Mouse (Mus musculus) right cerebral cortex, postnatal 10 days (tissue): ENCODE results near the gene Fignl2.

Source experiments
- DNase-seq, 2 experiments: peaks; one replicate each; pipeline ENCODE4 v3.0.0; 2021; ENCODE audit warnings: low spot score in 2 of 2

Fignl2 gene

GRCm38 (mm10) chr15:101092829-101093648, 14.7 kb upstream of the Fignl2 start:
- DNase-seq = peak; percentile 60 to 64

- peak in 1 of 2 experiments; percentile 38 for DNase-seq
These were observed 13.9 kb upstream of the Fignl2 start for GRCm38 (mm10) chr15:101092121-101092828.

DNA sequence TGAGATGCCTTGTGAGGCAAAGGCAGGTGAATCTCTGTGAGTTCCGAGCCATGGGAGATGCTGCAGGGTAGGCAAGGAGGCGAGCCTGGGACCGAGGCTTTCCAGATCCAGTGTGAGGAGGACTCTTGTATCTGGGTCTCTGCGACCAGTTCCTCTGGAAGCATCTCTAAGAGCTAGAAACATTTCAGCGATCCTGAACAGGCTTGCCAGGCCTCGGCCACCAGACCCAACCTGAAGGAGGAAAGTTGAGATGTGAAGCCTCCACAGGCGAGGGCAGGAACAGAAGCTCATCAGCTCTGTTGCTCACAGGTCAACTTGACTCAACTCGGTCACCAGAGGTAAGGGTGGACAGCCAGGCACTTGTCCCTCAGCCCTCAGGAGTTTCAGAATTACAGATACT, 13.2 kb upstream of the Fignl2 start:
- DNase-seq = no peak

DNA sequence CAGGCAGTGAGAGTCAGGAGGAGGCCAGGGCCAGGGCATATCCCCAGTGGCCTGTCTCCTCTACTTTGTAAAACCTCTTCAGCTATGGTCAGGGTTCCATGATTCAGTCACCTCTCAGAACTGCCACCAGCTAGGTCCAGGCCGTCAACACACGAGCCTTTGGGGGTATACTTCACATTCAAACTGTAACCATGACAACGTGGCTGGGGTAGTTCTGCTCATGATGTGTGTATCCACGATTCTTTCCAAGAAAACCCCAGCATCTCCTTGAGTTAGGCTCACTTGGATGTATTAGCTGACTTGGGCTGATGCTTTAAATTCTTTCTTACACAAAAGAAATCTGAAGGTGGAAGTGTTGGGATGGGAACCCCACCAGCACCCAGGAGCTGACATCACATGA, 9.9 kb upstream of the Fignl2 start:
- DNase-seq = peak in 1 of 2 experiments; percentile 59

- peak in 1 of 2 experiments; percentile 54 for DNase-seq
These were observed 8.6 kb upstream of the Fignl2 start for GRCm38 (mm10) chr15:101086956-101087355.

DNA sequence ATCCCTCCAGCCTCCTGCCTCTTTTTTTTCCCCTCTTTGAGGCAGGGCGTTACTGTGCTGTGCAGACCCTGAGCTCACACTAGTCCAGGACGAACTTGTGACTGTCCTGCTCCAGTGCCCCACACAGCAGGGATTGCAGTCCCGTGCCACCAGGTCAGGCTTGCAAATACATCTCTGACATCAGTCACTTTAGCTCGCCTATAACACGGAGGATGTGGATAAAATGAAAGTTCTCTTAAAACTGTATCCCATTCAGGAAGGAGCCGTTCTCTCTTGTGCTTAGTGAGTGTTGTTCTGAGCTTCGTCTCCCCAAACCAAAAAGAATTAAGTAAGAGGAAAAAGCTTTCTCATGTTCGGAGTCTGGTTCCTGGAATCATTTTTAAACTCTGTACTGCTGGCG, 8.1 kb upstream of the Fignl2 start:
- no peak for DNase-seq

- DNase-seq = no peak
These were observed 6.1 kb upstream of the Fignl2 start for GRCm38 (mm10) chr15:101084499-101084898.

DNA sequence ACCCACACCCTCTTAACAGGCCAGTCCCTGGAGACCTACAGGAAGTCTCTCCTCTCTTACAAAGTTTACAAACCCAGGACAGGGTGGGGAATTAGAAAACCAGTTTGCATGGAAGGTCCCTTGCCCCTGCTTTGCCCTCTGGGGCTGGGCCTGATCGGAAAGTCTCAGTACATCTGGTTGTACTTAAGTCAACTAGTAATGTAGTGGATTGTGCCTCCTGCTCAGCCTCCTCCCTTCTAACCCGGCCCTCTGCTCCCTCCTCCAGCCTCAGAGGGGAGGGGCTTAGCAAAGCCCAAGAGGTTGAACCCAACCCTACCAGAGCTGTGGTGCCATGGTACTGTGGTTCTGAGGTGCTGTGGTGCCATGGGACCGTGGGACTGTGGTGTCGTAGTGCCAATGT, 3.9 kb upstream of the Fignl2 start:
- no peak for DNase-seq

- DNase-seq = no peak
These were observed 2.7 kb upstream of the Fignl2 start for GRCm38 (mm10) chr15:101081035-101081548.

GRCm38 (mm10) chr15:101080031-101080520, 1.7 kb upstream of the Fignl2 start:
- no peak for DNase-seq

GRCm38 (mm10) chr15:101078731-101079156, 377 bp upstream of the Fignl2 start:
- DNase-seq = peak; percentile 75 to 76

DNA sequence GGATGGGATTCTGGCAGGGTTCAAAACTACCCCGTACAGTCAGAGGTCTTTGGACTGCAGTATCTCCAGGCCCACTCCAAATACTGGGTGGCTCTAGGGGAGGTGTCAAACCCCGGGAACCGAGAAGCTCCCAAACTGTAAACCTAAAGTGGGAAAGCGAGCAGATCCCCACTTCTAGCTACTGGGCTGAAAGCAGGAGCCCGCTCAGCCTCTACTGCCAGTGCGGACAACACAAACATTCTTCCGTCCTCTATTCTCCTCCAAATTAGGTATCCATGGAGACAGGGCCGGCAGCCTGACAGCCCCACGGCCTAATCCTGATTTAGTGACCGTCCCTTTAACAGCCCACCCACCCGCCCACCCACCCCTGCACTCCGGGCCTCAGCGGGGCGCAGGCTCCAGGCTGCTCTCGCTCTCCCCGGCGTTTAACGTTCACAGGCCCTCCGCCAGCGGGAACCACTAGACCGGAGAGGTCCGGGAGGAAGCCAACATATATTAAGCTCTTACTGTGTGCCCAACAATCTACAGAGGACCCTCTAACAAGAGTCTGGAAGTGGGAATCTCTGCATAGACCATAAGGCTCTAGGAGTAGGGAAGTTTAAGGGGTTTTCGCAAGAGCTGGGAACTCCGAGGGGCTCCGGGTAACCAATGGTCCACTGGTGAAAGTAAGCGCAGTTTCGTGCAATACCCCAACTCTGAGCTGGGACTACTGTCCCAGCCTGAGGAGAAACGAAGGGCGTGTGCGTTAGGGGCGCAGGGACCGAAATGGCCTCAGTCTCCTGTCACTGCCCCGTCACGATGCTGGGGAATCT, 1.2 kb downstream of the Fignl2 start:
- DNase-seq = peak in 1 of 2 experiments; percentile 46

- DNase-seq = no peak
These were observed 2.0 kb downstream of the Fignl2 start for GRCm38 (mm10) chr15:101076071-101077000.

- no peak for DNase-seq
These were observed 2.7 kb downstream of the Fignl2 start for GRCm38 (mm10) chr15:101075656-101076055.

DNA sequence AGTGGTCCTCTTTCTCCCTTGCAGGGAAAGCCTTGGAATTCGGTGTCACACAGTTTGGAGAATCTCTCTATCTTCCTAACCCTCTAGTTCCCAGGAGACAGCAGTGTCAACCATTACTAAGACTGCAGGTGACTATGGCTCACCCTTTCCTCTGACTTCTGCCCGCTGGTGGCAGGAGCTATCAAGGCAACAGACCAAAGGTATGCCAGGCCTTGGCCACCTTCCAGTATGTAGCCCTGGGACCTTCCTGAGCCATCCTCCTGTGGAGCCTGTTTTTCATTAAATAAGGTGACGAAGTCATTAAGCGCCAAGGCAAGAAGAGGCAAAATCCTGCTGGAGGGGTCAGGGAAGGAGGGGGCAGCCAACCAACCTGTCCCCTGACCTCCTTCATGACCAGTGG, 3.2 kb downstream of the Fignl2 start:
- DNase-seq = no peak

GRCm38 (mm10) chr15:101074067-101074466, 4.3 kb downstream of the Fignl2 start:
- no peak for DNase-seq

- no peak for DNase-seq
These were observed 5.6 kb downstream of the Fignl2 start for GRCm38 (mm10) chr15:101072736-101073135.

- DNase-seq = no peak
These were observed 7.6 kb downstream of the Fignl2 start for GRCm38 (mm10) chr15:101070762-101071161.

DNA sequence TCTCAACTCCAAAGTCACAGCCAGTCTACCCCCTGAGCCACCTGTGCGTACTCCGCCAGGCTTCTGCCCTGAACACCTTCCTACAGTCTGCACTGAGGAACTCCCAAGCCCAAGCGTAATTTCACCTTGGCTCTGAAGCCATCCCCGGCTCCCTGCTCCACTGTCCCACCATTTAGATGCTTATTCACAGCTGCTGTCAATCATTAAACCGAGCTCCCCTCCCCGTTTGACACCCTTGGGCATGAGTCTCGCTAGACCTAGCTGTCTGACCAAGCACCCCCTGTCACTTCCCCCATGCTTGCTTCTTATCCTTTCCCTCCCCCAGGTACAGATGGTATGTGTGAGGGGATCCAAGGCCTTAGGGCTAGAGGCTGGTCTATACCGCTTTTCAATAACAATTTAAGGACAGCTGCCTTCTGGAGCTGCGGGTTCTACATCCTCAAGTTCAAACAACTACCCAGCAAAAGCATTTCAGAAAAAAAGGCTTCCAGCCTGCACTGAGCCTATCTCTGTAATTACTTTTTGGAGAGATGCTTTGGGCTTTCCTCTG, 8.7 kb downstream of the Fignl2 start:
- DNase-seq = no peak

GRCm38 (mm10) chr15:101068671-101069070, 9.7 kb downstream of the Fignl2 start:
- DNase-seq = no peak
